Mouse (Mus musculus): Measurements from ENCODE around the gene Map4k4.

- TF ChIP-seq CTCF (IDR thresholded peaks at IDR 0.05) (no peak), EP300 (IDR thresholded peaks at IDR 0.05) (no peak)
Measured at GRCm38 (mm10) chr1:39962840-39963239, 62.1 kb downstream of the Map4k4 start.

Measured in lung, postnatal 0 days (tissue).